Mouse (Mus musculus) lung, postnatal 10 days (tissue): ENCODE measurements around the gene Cdh19.

Experiments used
- DNase-seq: peaks from one replicate; pipeline ENCODE4 v3.0.0; 2021

The Cdh19 gene

DNA sequence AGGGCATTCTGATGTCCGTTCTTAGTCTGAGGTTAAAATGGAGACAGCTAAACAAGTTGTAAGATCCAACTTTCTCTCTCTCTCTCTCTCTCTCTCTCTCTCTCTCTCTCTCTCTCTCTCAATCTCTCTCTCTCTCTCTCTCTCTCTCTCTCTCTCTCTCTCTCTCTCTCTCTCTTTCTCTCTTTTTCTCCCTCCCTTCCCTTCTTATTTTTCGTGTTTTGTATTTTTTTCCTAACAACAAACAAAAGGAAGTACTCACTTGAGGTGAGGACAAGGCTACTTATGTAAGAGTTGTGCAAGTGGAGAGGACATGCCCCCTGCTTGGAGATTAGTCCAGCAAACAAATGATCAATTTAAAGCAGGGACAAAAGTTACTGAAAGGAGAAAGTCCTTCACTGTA, at the start of gene Cdh19:
TSS of gene Cdh19 (minus strand) at position 101 of the 400 bp plus-strand sequence.
- DNase-seq, result no peak

DNA sequence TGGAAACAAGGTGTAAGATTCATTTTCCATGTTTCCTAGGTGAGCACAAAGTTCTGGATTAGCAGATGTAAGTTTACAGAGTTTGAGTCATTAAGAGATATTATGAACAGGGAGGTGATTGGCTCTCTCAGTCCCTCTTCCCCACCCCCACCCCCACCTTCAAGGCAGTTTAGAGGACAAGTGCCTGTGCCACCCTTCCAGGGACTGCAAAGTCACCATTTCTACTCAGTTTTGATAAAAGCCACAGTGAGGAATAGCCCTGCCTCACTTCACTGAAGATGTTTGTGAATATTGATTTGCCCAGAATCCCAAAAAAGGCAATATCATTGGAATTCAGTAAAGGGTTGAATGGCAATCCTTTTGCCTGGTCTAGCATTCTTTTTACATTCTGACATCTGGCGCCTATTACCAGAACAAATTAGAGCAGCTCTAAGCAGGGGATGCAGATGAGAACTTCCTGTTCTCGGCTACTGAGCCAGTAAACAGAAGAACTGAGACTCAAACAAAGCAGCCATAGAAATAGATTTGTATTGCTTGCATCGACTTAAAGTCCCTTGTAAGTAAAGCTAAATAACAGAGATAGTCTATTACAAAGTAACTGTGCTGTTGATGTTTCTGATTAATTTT, 43.2 kb upstream of the Cdh19 start:
- no peak for DNase-seq

DNA sequence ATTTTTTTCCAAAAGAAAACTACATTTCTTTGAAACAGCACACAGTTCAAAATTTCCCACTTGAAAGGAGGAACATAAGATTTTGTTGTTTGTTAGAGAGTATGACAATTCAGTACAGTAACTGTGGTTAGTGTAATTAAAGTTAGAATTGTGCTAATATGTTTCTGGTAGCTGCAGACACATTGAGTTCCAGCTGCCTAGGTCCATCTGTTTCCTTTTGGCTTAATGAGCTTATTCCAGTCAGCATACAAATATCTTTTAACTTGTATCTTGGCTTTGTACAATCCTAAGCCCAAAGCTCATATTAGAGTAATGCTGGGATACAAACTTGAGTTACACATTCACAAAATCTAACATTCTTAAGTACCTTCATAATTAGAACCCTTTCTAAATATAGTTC, 40.3 kb upstream of the Cdh19 start:
- DNase-seq, result no peak

DNA sequence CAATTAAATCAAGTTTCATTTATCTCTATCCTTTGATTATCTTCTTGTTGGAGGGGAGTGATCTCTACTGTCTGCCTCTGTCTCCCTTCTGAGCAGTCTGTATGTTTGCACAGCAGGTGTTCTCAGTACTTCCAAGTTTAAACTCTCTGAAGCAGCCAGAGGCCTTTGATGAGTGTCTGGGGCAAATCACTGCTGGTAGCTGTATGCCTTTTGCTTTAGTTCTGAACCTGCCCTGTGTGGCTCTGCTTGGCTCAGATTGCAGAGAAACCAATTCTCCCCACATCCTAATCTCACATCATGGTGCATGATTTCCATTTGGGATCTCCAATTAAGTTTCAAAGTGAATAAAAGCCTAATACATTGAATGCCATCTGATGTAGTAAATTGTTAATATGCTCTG, 12.4 kb upstream of the Cdh19 start:
- no peak for DNase-seq

DNA sequence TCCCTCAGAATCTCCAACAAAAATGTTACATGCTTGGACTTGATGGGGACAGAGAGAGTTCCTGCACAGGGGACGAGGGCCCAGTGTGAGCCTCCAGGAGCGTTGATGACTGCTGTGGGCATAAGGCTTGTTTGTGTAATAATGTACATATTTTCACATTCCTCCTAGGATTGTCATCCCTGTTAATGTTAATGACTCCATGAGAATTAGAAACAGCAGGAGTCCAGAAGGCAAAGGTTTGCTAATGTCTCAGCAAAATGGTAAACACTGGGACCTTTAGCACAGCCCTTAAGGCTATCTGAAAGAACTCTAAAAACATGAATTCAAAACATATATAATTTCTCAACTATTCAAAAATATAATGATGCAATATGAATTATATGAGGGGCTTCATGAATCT, 8.2 kb downstream of the Cdh19 start:
- no peak for DNase-seq

DNA sequence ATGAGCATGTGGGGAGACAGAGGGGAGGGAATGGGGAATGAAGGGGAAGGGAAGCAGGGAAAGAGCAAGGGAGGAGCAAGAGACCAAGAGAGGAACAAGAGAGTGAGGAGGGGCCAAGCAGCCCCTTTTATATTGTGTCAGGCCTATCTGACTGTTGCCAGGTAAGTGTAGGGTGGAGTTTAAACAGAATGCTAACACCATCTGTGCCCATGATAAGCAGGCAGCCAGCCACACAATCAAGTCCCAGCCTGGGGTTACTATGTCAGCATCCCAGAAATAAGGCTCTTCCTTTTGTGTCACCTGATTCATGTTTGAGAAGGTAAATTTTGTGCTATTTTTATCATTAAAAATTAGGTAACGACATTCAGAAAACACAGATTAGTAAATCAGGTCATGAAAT, 67.6 kb downstream of the Cdh19 start:
- DNase-seq, result no peak

DNA sequence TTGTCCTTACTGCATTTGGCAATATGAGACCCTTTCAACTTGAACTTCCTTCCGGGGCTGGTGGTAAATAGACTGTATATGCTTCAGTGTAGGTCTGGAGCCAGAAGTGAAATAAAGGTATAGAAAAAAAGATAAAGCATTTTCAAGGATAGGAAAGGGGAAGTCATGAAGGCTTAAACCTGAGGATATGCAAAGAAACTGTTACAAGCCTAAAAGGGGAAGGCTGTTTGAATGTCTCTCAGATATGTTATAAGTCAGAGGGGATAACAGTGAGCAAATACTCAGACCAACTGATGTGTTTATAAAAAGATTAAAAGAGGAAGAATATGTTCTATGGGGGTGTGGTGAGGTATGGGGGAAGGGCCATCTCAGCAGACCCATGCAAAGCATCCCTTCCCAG, 68.2 kb downstream of the Cdh19 start:
- DNase-seq, result no peak

DNA sequence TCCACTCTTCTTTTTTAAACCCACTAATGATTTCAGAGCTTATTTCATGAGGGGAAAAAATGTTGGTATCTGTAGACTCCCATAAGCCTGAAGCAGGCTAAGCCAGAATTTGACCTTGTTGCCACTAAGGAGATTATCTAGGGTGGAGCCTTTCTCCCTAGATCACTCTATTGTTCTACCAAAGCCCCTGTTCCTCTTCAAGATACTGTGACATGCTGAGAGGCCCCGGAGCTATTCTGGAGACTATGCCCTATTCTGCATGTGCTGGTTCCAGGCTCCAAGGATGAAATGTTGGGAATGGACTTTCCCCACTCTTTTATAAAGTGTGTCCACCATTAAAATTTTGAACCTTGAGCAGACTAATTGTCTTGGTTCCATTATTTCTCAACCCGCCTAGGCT, 73.1 kb downstream of the Cdh19 start:
- DNase-seq, result no peak
